Mouse (Mus musculus): ENCODE results near the gene Sprr2a2.
"Not testable (repeated sequence)": the region's sequence is repeated elsewhere in the genome, so short reads cannot be mapped to it uniquely, and the experiment has no call there.

DNA sequence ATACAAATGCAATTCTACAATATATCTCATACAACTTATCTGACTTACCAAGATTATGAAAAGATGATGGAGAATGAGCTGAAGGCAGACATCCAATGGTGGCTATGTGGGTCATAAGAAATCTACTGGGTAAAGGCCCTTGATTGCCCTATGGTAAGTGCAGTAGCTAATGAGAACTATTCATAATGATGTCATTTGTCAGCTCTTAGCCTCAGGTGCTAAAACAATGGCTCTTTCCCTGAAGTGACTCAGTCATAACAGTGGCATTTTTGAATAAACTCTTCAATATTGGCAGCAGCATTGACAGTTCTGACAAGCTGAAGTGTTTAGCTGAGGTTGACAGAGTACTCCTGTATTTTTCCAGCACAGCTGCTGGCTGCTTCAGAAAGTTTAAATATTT, 2.1 kb upstream of the Sprr2a2 start:
- TF ChIP-seq POLR2A, NRF1 (IDR thresholded peaks at IDR 0.05; ENCODE audit: low read depth, low read length): not testable (repeated sequence)
